Mouse (Mus musculus) spleen, adult 2 months (tissue): ENCODE data around the gene Hspa8.

Source experiments
- CTCF ChIP-seq: fragments of 200-500 bp; IDR thresholded peaks from 2 replicates; pipeline ENCODE4 v1.5.1; 2011; ENCODE audit warnings: mild to moderate bottlenecking, inconsistent platforms; ENCODE audit not compliant: insufficient read depth, insufficient read length, insufficient replicate concordance; ENCODE audit errors: extremely low read depth
- POLR2A ChIP-seq: fragments of 200-500 bp; IDR thresholded peaks from 2 replicates; pipeline ENCODE4 v1.6.1; 2011; ENCODE audit warnings: low read depth, low read length, inconsistent platforms

DNA sequence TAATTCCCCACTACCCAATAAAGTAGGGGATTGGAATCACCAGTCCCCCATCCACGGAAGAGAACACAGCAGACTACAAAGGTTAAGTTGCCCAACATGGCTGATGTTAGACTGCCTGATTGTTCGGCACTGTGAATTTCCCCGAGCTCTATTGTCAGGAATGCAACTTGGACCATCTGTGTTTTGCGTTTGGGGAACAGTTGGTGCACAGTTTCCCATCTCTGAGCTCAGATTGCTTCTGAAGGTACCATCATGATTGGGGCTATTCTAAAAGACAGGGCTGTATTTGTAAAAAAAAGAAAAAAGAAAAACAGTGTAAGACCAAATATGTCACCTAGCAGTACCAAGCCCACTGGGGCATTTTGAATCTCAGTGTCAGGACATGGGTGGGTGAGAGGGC, 26.6 kb downstream of the Hspa8 start:
- TF ChIP-seq CTCF (no peak), POLR2A (no peak)
